Mouse (Mus musculus) kidney, adult 2 months (tissue): ENCODE data around the gene C1qtnf12. TPM values are rescaled to one million over a fixed set of nuclear protein-coding genes. Genes with fewer than 3 reads are reported as not detected.

ENCODE experiments used
- DNase-seq: peaks from one replicate; pipeline ENCODE4 v3.0.0; 2021
- H3K27ac ChIP-seq: fragments of 200-500 bp; 2 replicates; pipeline ENCODE4 v1.5.1; 2012; ENCODE audit warnings: low read depth, low read length, control low read depth, inconsistent platforms; ENCODE audit not compliant: insufficient read depth
- H3K27me3 ChIP-seq: fragments of 200-500 bp; replicated peaks from 2 replicates; pipeline ENCODE4 v1.6.1; 2012; ENCODE audit warnings: mild to moderate bottlenecking, moderate library complexity, low read length, inconsistent platforms; ENCODE audit not compliant: control insufficient read depth, insufficient read depth
- H3K36me3 ChIP-seq: fragments of 200-500 bp; 2 replicates; pipeline ENCODE4 v1.6.1; 2012; ENCODE audit warnings: mild to moderate bottlenecking, moderate library complexity, low read length, inconsistent platforms; ENCODE audit not compliant: control insufficient read depth, insufficient read depth
- H3K4me1 ChIP-seq: fragments of 200-500 bp; 2 replicates; pipeline ENCODE4 v1.6.1; 2011; ENCODE audit warnings: low read length; ENCODE audit not compliant: control insufficient read depth, insufficient read depth
- H3K4me3 ChIP-seq: fragments of 200-500 bp; 2 replicates; pipeline ENCODE4 v1.5.1; 2011; ENCODE audit warnings: mild to moderate bottlenecking, low read depth, low read length, control low read depth; ENCODE audit not compliant: insufficient read depth
- CTCF ChIP-seq: fragments of 200-500 bp; conservative IDR thresholded peaks from 2 replicates; pipeline ENCODE4 v1.5.1; 2011; ENCODE audit warnings: low read depth, mild to moderate bottlenecking, control low read depth, low read length, moderate library complexity, mixed read lengths; ENCODE audit not compliant: insufficient read depth, insufficient read length
- POLR2A ChIP-seq: fragments of 200-500 bp; IDR thresholded peaks from one replicate; pipeline ENCODE4 v1.6.1; 2011; ENCODE audit warnings: low read depth, low read length, control low read depth
- WGBS: fragments of 180-500 bp; shearing (Covaris S2); methylation state at CpG from one replicate; pipeline ENCODE4 v1.1.7; 2018; 5-methylcytosine and 5-hydroxymethylcytosine counted together
- polyA plus RNA-seq: library from polyadenylated mRNA; depleted of rRNA; stranded (reverse); fragments of >200 nt; gene quantifications from 2 replicates; pipeline ENCODE4 v1.2.3, GENCODE M21; 2012

Gene C1qtnf12
- polyA plus RNA-seq, 1 experiment: 107 TPM

DNA sequence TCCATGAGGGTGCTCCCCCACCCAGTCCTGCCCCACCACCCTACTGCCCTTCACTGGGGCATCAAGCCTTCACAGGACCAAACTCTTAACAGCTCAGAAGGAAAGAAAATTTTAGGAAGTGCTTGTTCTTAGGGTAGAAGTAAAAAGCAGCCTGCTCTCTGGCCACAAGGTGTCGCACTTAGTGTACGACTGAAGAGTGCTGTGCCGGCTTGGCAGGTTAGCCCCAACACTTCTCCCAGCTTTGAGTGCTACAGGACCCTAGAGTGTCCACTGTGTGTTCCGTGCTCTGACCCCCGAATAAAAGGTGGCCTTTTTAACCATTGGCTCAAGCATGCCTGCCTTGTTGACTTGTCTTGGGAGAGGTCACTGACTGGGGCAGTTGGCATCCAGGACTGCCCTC is 2.8 kb upstream of the C1qtnf12 start:
- no peak overlapping the region for H3K4me3 ChIP-seq
- TF ChIP-seq POLR2A (no peak), CTCF (peak; percentile 80)
- H3K36me3 ChIP-seq: peaks cover 2% of the 10 kb centered on the region
- 0 out of 2 replicates have a peak, but pooled peaks cover 4% of the 10 kb centered on the region for H3K4me1 ChIP-seq
- no peak overlapping the region for H3K27ac ChIP-seq
- DNase-seq: peak; percentile 79
- 4% methylated on average over 5 of the region's 5 CpGs for WGBS
- no peaks in the 10 kb centered on the region for H3K27me3 ChIP-seq

- H3K27me3 ChIP-seq: no peaks in the 10 kb centered on the region
- peak overlapping the region; percentile 53 for H3K27ac ChIP-seq
- H3K4me1 ChIP-seq: 0 out of 2 replicates have a peak, but pooled peaks cover 4% of the 10 kb centered on the region
- DNase-seq: peak; percentile 78
- 50% methylated on average over 7 of the region's 7 CpGs for WGBS
- TF ChIP-seq CTCF: no peak
- no peak for TF ChIP-seq POLR2A
- H3K4me3 ChIP-seq: peak overlapping the region; percentile 61
- H3K36me3 ChIP-seq: no peaks in the 10 kb centered on the region
Observed at GRCm38 (mm10) chr4:155963106-155963505, 988 bp downstream of the C1qtnf12 start.

GRCm38 (mm10) chr4:155964396-155964795 is 2.3 kb downstream of the C1qtnf12 start:
- 0 out of 2 replicates have a peak, but pooled peaks cover 4% of the 10 kb centered on the region for H3K4me1 ChIP-seq
- no peaks in the 10 kb centered on the region for H3K36me3 ChIP-seq
- H3K27ac ChIP-seq: no peak overlapping the region
- 68% methylated on average over 11 of the region's 11 CpGs for WGBS
- peak; percentile 70 for DNase-seq
- no peak for TF ChIP-seq CTCF
- H3K4me3 ChIP-seq: no peak overlapping the region
- H3K27me3 ChIP-seq: no peaks in the 10 kb centered on the region

GRCm38 (mm10) chr4:155969043-155969653 is 7.0 kb downstream of the C1qtnf12 start:
- no peaks in the 10 kb centered on the region for H3K36me3 ChIP-seq
- H3K27me3 ChIP-seq: no peaks in the 10 kb centered on the region
- TF ChIP-seq POLR2A: no peak
- no peaks in the 10 kb centered on the region for H3K4me1 ChIP-seq
- WGBS: 57% methylated on average over 13 of the region's 13 CpGs
- DNase-seq: no peak
- H3K4me3 ChIP-seq: no peak overlapping the region
- no peak overlapping the region for H3K27ac ChIP-seq

DNA sequence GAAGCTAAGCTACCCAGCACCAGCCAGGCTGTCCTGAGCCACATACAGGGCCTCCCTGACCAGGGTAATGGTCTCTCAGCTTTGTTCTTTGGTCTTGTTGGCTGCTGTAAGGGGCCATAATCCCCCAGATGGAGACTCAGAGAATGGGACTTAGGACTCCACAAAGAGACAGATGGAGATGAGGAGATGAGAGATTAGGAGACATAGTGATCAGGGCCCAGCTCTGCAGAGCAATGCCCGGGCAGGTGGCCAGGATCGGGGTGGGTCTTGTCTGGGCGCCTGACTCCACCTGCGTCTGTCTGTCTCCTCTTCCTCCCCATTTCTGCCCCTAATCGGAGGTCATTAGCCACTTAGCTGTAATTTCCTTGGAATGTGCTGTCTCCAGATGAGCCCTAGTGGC is 8.2 kb downstream of the C1qtnf12 start:
- no peak for DNase-seq
- Histone ChIP-seq H3K36me3 (no peaks in the 10 kb centered on the region), H3K4me3 (no peak overlapping the region), H3K27ac (no peak overlapping the region), H3K27me3 (no peaks in the 10 kb centered on the region), H3K4me1 (no peaks in the 10 kb centered on the region)
- 81% methylated on average over 5 of the region's 5 CpGs for WGBS
- TF ChIP-seq CTCF: no peak
- no peak for TF ChIP-seq POLR2A

GRCm38 (mm10) chr4:155972651-155973050 is 10.5 kb downstream of the C1qtnf12 start:
- Histone ChIP-seq H3K36me3 (no peaks in the 10 kb centered on the region), H3K4me1 (no peaks in the 10 kb centered on the region), H3K4me3 (no peak overlapping the region), H3K27me3 (no peaks in the 10 kb centered on the region), H3K27ac (no peak overlapping the region)
- TF ChIP-seq POLR2A: no peak
- no peak for TF ChIP-seq CTCF
- WGBS: 76% methylated on average over 6 of the region's 6 CpGs
- no peak for DNase-seq

- Histone ChIP-seq H3K4me3 (no peak overlapping the region), H3K36me3 (no peaks in the 10 kb centered on the region), H3K27me3 (no peaks in the 10 kb centered on the region), H3K27ac (no peak overlapping the region), H3K4me1 (no peaks in the 10 kb centered on the region)
- TF ChIP-seq CTCF (no peak), POLR2A (no peak)
- DNase-seq: no peak
- WGBS: 55% methylated on average over 2 of the region's 2 CpGs
Observed at GRCm38 (mm10) chr4:155973239-155973638, 11.1 kb downstream of the C1qtnf12 start.
